Comparison of ENCODE assay signal across 16 mouse cellular contexts in the genomic region with DNA sequence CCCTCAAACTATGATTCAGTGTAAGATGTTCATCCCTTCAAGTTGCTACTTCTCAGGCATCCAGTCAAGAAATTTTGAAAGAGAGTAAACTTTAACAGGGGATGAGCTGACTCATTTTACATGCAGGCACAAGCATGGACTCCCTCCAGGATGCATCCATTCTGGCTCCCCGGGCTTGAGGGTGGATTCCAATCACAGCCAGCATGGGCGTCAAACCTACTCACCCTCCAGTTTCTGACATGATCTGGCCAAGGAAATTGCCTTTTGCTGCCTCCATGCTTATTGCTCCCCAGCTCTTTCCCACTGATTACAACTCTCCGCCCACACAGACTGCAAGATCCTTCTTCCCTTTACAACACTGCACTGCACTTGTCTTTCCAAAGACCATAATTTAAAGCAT.
A peak's percentile ranks its signal among the peaks of the same experiment; 100 is the strongest.
DNase-seq lines count a peak whose midpoint lies in the region.
"Had no signal": no experiment of that assay in that cellular context is flagged by ENCODE, and none has a peak within 500 bp of the region (broad histone marks: within the 10 kb centered on the region; RNA-seq: fewer than 3 reads in every experiment).

No protein-coding gene starts in this region.

- peak; percentile 1 for DNase-seq in left cerebral cortex, adult 11 months (ENCODE audit: low spot score)
- DNase-seq in left cerebral cortex, postnatal 4 days = no peak
- peak; percentile 26 for DNase-seq in right cerebral cortex, adult 18-20 months
- DNase-seq in right cerebral cortex, postnatal 25 days = no peak
- peak; percentile 3 to 10 for DNase-seq in left cerebral cortex, adult 9 months (ENCODE audit: low spot score in 2 of 2)
- DNase-seq in natural killer cell, adult 2 months (ENCODE audit: low spot score in 2 of 2) = no peak
- no peak for DNase-seq in adrenal gland, postnatal 36 days
- DNase-seq: adrenal gland, adult 2 months; adrenal gland, postnatal 25 days; cerebellum, adult 11 months; cerebellum, adult 2 months; cerebellum, adult 9-11 months; cerebellum, postnatal 25 days; gastrocnemius, postnatal 10 days; gastrocnemius, postnatal 36 days; heart, adult 11 months had no signal

- intact Hi-C loops in left cerebral cortex, postnatal 4 days (cut with DNase I) = no loop called here

Comparison
In these comparisons a context has a peak if more than half of its experiments do, and no peak if none do; other contexts are left out.
1. DNase-seq: peak in left cerebral cortex, adult 11 months (single experiment), right cerebral cortex, adult 18-20 months (single experiment) and left cerebral cortex, adult 9 months (2 of 2); none in left cerebral cortex, postnatal 4 days (single experiment), right cerebral cortex, postnatal 25 days (single experiment), natural killer cell, adult 2 months (0 of 2) and adrenal gland, postnatal 36 days (0 of 2).